Mouse (Mus musculus): ENCODE measurements at regions not wholly inside any gene's neighbourhood (a gene's known extent, or its start where the extent isn't known, plus 50 kb on each side); places are given as distances from the start of the nearest gene placed in this dataset.
A peak's percentile ranks its signal among the peaks of the same experiment; 100 is the strongest.

GRCm38 (mm10) chr8:114076701-114077100 is 56.7 kb upstream of the Nudt7 start:
- Histone ChIP-seq H3K27ac (ENCODE audit: low read depth, low read length) (no peak overlapping the region), H3K4me3 (ENCODE audit: low read depth, low read length) (no peak overlapping the region), H3K27me3 (replicated peaks; ENCODE audit: control insufficient read depth, insufficient read depth, low read length) (no peaks in the 10 kb centered on the region), H3K9me3 (replicated peaks; ENCODE audit: control insufficient read depth, low read length) (no peaks in the 10 kb centered on the region), H3K4me2 (ENCODE audit: low read length) (no peak overlapping the region), H3K9ac (ENCODE audit: low read length) (no peak overlapping the region), H3K36me3 (ENCODE audit: control insufficient read depth, insufficient read depth, low read length) (no peaks in the 10 kb centered on the region), H3K4me1 (ENCODE audit: control insufficient read depth, insufficient read depth, low read length) (no peaks in the 10 kb centered on the region)
- DNase-seq (ENCODE audit: low spot score) (peak; percentile 47), ATAC-seq (no peak)
- 90% methylated on average over 5 of the region's 5 CpGs for WGBS

GRCm38 (mm10) chr8:114081049-114081756 is 52.2 kb upstream of the Nudt7 start:
- WGBS = 2% methylated on average over 10 of the region's 10 CpGs
- DNase-seq (ENCODE audit: low spot score) (peak; percentile 83), ATAC-seq (peak; percentile 74)
- Histone ChIP-seq H3K9ac (ENCODE audit: low read length) (no peak overlapping the region), H3K4me1 (ENCODE audit: control insufficient read depth, insufficient read depth, low read length) (no peaks in the 10 kb centered on the region), H3K27me3 (replicated peaks; ENCODE audit: control insufficient read depth, insufficient read depth, low read length) (no peaks in the 10 kb centered on the region), H3K4me3 (ENCODE audit: low read depth, low read length) (no peak overlapping the region), H3K27ac (ENCODE audit: low read depth, low read length) (no peak overlapping the region), H3K4me2 (ENCODE audit: low read length) (no peak overlapping the region), H3K36me3 (ENCODE audit: control insufficient read depth, insufficient read depth, low read length) (no peaks in the 10 kb centered on the region), H3K9me3 (replicated peaks; ENCODE audit: control insufficient read depth, low read length) (no peaks in the 10 kb centered on the region)

- no peaks in the 10 kb centered on the region for H3K4me1 ChIP-seq (ENCODE audit: control insufficient read depth, insufficient read depth, low read length)
- H3K4me3 ChIP-seq (ENCODE audit: low read depth, low read length) = no peak overlapping the region
- no peak overlapping the region for H3K4me2 ChIP-seq (ENCODE audit: low read length)
- H3K9ac ChIP-seq (ENCODE audit: low read length) = no peak overlapping the region
- no peaks in the 10 kb centered on the region for H3K9me3 ChIP-seq (replicated peaks; ENCODE audit: control insufficient read depth, low read length)
- H3K27ac ChIP-seq (ENCODE audit: low read depth, low read length) = no peak overlapping the region
- H3K36me3 ChIP-seq (ENCODE audit: control insufficient read depth, insufficient read depth, low read length) = no peaks in the 10 kb centered on the region
- ATAC-seq = no peak; the same call in 1 of the 2 replicates
- no peaks in the 10 kb centered on the region for H3K27me3 ChIP-seq (replicated peaks; ENCODE audit: control insufficient read depth, insufficient read depth, low read length)
- WGBS = 52% methylated on average over 3 of the region's 3 CpGs
- DNase-seq (ENCODE audit: low spot score) = peak; percentile 29
Measured at GRCm38 (mm10) chr8:114081757-114082059, 51.6 kb upstream of the Nudt7 start.
